In genomic region chr11:50265931-50266330, GRCm38 (mm10) we compare ENCODE assay signal across 17 mouse cellular contexts. TPM values are rescaled to one million over a fixed set of nuclear protein-coding genes. Genes with fewer than 3 reads are reported as not detected.
A peak's percentile ranks its signal among the peaks of the same experiment; 100 is the strongest.
DNase-seq lines count a peak whose midpoint lies in the region; ATAC-seq lines count a peak whose summit lies in the region.
"Had no signal": no experiment of that assay in that cellular context is flagged by ENCODE, and none has a peak within 500 bp of the region (broad histone marks: within the 10 kb centered on the region; RNA-seq: fewer than 3 reads in every experiment).

No protein-coding gene starts in this region.

- H3K27me3 ChIP-seq in heart, embryonic 12.5 days (replicated peaks) = no peaks in the 10 kb centered on the region
- H3K27me3 ChIP-seq in intestine, embryonic 15.5 days (replicated peaks) = no peaks in the 10 kb centered on the region
- H3K27me3 ChIP-seq: limb, embryonic 12.5 days; neural tube, embryonic 15.5 days had no signal

- WGBS in heart, embryonic 12.5 days = 81% methylated on average over 8 of the region's 8 CpGs
- 79% methylated on average over 8 of the region's 8 CpGs for WGBS in intestine, embryonic 15.5 days

- DNase-seq in heart, adult 11 months = peak; percentile 96
- DNase-seq in ZHBTc4 (ENCODE audit: low read depth, low spot score) = peak; percentile 57
- DNase-seq in kidney, postnatal 25 days = peak; percentile 81 to 96
- no peak for DNase-seq in retina, embryonic 14.5 days (ENCODE audit: low spot score)
- no peak for DNase-seq in heart, postnatal 4 days
- DNase-seq in cerebellum, adult 11-12 months = no peak
- DNase-seq: adrenal gland, postnatal 14 days; cerebellum, adult 18-20 months; heart, postnatal 10 days; right cerebral cortex, postnatal 14 days; thymus, postnatal 36 days had no signal

- H3K27ac ChIP-seq in heart, embryonic 12.5 days (ENCODE audit: poor library complexity, severe bottlenecking) = no peak overlapping the region
- no peak overlapping the region for H3K27ac ChIP-seq in intestine, embryonic 15.5 days
- H3K27ac ChIP-seq: forebrain, embryonic 10.5 days; limb, embryonic 12.5 days; neural tube, embryonic 15.5 days had no signal

- peaks cover 7% of the 10 kb centered on the region for H3K4me1 ChIP-seq in heart, embryonic 12.5 days (replicated peaks)
- H3K4me1 ChIP-seq in intestine, embryonic 15.5 days (replicated peaks) = no peaks in the 10 kb centered on the region
- H3K4me1 ChIP-seq: forebrain, embryonic 10.5 days; limb, embryonic 12.5 days; neural tube, embryonic 15.5 days had no signal

- peaks cover 59% of the 10 kb centered on the region for H3K36me3 ChIP-seq in heart, embryonic 12.5 days
- H3K36me3 ChIP-seq in intestine, embryonic 15.5 days = peaks cover 31% of the 10 kb centered on the region

- no peak overlapping the region for H3K9ac ChIP-seq in heart, embryonic 12.5 days
- no peak overlapping the region for H3K9ac ChIP-seq in intestine, embryonic 15.5 days
- H3K9ac ChIP-seq: limb, embryonic 12.5 days; neural tube, embryonic 15.5 days had no signal

- no peaks in the 10 kb centered on the region for H3K9me3 ChIP-seq in heart, embryonic 12.5 days (replicated peaks)
- H3K9me3 ChIP-seq in intestine, embryonic 15.5 days = no peaks in the 10 kb centered on the region
- H3K9me3 ChIP-seq: forebrain, embryonic 10.5 days; limb, embryonic 12.5 days; neural tube, embryonic 15.5 days had no signal

- H3K4me3 ChIP-seq in heart, embryonic 12.5 days = no peak overlapping the region
- no peak overlapping the region for H3K4me3 ChIP-seq in intestine, embryonic 15.5 days (replicated peaks)
- H3K4me3 ChIP-seq: forebrain, embryonic 10.5 days; limb, embryonic 12.5 days; neural tube, embryonic 15.5 days had no signal

- ATAC-seq in heart, embryonic 12.5 days (ENCODE audit: insufficient number of reproducible peaks, low FRiP score) = no peak
- ATAC-seq in intestine, embryonic 15.5 days = 0 out of 2 replicates have a peak, but pooled peaks have one; percentile 46
- ATAC-seq: midbrain, embryonic 16.5 days had no signal

- H3K4me2 ChIP-seq in heart, embryonic 12.5 days = no peak overlapping the region
- H3K4me2 ChIP-seq in intestine, embryonic 15.5 days (replicated peaks) = no peak overlapping the region
- H3K4me2 ChIP-seq: limb, embryonic 12.5 days; neural tube, embryonic 15.5 days had no signal

RNA-seq across cellular contexts. Expression of gene Maml1, which starts 26.2 kb away (rescaled TPM):
- 4.6 and 6.1 TPM in 2 replicates for polyA plus RNA-seq in heart, embryonic 12.5 days (2016; fragmentation: Nextera tagmentation; extraction: Ambion mirVana)
- 4.1 and 4.3 TPM in 2 replicates for polyA plus RNA-seq in intestine, embryonic 15.5 days (2015; fragmentation: Nextera tagmentation; extraction: Ambion mirVana)
- total RNA-seq in heart, postnatal 4 days (2021) = 10 to 100 TPM; 19.6 to 20.2 TPM

RNA-seq across cellular contexts. Expression of gene Ltc4s, which starts 27.5 kb away (rescaled TPM):
- 0.63 and 0.70 TPM in 2 replicates for polyA plus RNA-seq in heart, embryonic 12.5 days (2016; fragmentation: Nextera tagmentation; extraction: Ambion mirVana)
- 3.9 and 4.2 TPM in 2 replicates for polyA plus RNA-seq in intestine, embryonic 15.5 days (2015; fragmentation: Nextera tagmentation; extraction: Ambion mirVana)
- total RNA-seq in heart, postnatal 4 days (2021) = 1 to 10 TPM; 2.0 to 2.7 TPM

RNA-seq across cellular contexts. Expression of gene Mgat4b, which starts 55.2 kb away (rescaled TPM):
- polyA plus RNA-seq in heart, embryonic 12.5 days (2016; fragmentation: Nextera tagmentation; extraction: Ambion mirVana) = 35.4 and 39.3 TPM in 2 replicates
- 29.5 and 31.5 TPM in 2 replicates for polyA plus RNA-seq in intestine, embryonic 15.5 days (2015; fragmentation: Nextera tagmentation; extraction: Ambion mirVana)
- 100 to 1,000 TPM; 117 to 120 TPM for total RNA-seq in heart, postnatal 4 days (2021)

RNA-seq across cellular contexts. Expression of gene Sqstm1, which starts 55.3 kb away (rescaled TPM):
- 209 and 210 TPM in 2 replicates for polyA plus RNA-seq in heart, embryonic 12.5 days (2016; fragmentation: Nextera tagmentation; extraction: Ambion mirVana)
- polyA plus RNA-seq in intestine, embryonic 15.5 days (2015; fragmentation: Nextera tagmentation; extraction: Ambion mirVana) = 189 and 205 TPM in 2 replicates
- total RNA-seq in heart, postnatal 4 days (2021) = 100 to 1,000 TPM; 178 to 180 TPM

RNA-seq across cellular contexts. Expression of gene Canx, which starts 59.5 kb away (rescaled TPM):
- polyA plus RNA-seq in heart, embryonic 12.5 days (2016; fragmentation: Nextera tagmentation; extraction: Ambion mirVana) = 331 and 334 TPM in 2 replicates
- polyA plus RNA-seq in intestine, embryonic 15.5 days (2015; fragmentation: Nextera tagmentation; extraction: Ambion mirVana) = 358 and 379 TPM in 2 replicates
- 100 to 1,000 TPM; 322 to 335 TPM for total RNA-seq in heart, postnatal 4 days (2021)

Comparison
In these comparisons a context has a peak if more than half of its experiments do, and no peak if none do; other contexts are left out.
1. DNase-seq: peak in heart, adult 11 months (single experiment), ZHBTc4 (single experiment) and kidney, postnatal 25 days (2 of 2); none in retina, embryonic 14.5 days (single experiment), heart, postnatal 4 days (single experiment) and cerebellum, adult 11-12 months (single experiment).